Mouse (Mus musculus) G1E (cell line): ENCODE results near the gene Mstn.

Source experiments
- CTCF ChIP-seq: IDR thresholded peaks from 2 replicates; pipeline ENCODE4 v1.5.1; 2012; ENCODE audit warnings: low read depth, low read length, inconsistent platforms, mixed read lengths
- GATA1 ChIP-seq: IDR thresholded peaks from 2 replicates; pipeline ENCODE4 v1.6.1; 2012; ENCODE audit warnings: borderline replicate concordance, low read length, inconsistent platforms, mixed read lengths
- POLR2AphosphoS5 ChIP-seq: IDR thresholded peaks from 2 replicates; pipeline ENCODE4 v1.6.1; 2012; ENCODE audit warnings: low read depth, low read length, inconsistent platforms; ENCODE audit not compliant: insufficient replicate concordance
- TAL1 ChIP-seq: conservative IDR thresholded peaks from 2 replicates; pipeline ENCODE4 v1.6.1; 2012; ENCODE audit warnings: low read depth, low read length, inconsistent platforms, mixed read lengths

GRCm38 (mm10) chr1:53037443-53037871, 24.0 kb upstream of the Mstn start:
- no peak for TF ChIP-seq CTCF
- no peak for TF ChIP-seq TAL1
- no peak for TF ChIP-seq POLR2AphosphoS5
- no peak for TF ChIP-seq GATA1
